Mouse (Mus musculus) erythroblast, embryonic 14.5 days (primary cell): Measurements from ENCODE around the gene Plgrkt.

Source experiments
- GATA1 ChIP-seq: IDR thresholded peaks from 2 replicates; pipeline ENCODE4 v1.6.1; 2012; ENCODE audit warnings: low read length, inconsistent platforms, mixed read lengths
- TAL1 ChIP-seq: IDR thresholded peaks from 3 replicates; pipeline ENCODE4 v1.6.1; 2012; ENCODE audit warnings: low read length, inconsistent platforms, mixed read lengths

- TF ChIP-seq TAL1 (no peak), GATA1 (no peak)
Observed at GRCm38 (mm10) chr19:29325053-29325851, 41.9 kb downstream of the Plgrkt start, which contains the start of gene Insl6.
